Mouse (Mus musculus) hindbrain, embryonic 14.5 days (tissue): Measurements from ENCODE around the gene Mxra7. TPM values are rescaled to one million over a fixed set of nuclear protein-coding genes. Genes with fewer than 3 reads are reported as not detected.

ENCODE experiments used
- ATAC-seq: fragments of 200-750 bp; cut with Nextera tagmentation; 2 replicates; pipeline ENCODE4 v1.8.0; 2017; ENCODE audit warnings: moderate number of reproducible peaks, mild to moderate bottlenecking, moderate TSS enrichment, moderate library complexity; ENCODE audit not compliant: low FRiP score
- DNase-seq: peaks from one replicate; pipeline ENCODE4 v3.0.0-alpha.2; 2015; ENCODE audit warnings: low spot score
- H3K27ac ChIP-seq: fragments of 300-500 bp; sonication (generic); 2 replicates; pipeline ENCODE4 v1.5.1; 2014; ENCODE audit warnings: mild to moderate bottlenecking, moderate library complexity
- H3K27me3 ChIP-seq: fragments of 300-500 bp; sonication (generic); 2 replicates; pipeline ENCODE4 v1.6.1; 2014; ENCODE audit warnings: mild to moderate bottlenecking, low read length, mixed read lengths; ENCODE audit not compliant: control insufficient read depth, insufficient read depth
- H3K36me3 ChIP-seq: fragments of 300-500 bp; sonication (generic); replicated peaks from 2 replicates; pipeline ENCODE4 v1.6.1; 2014; ENCODE audit not compliant: control insufficient read depth, insufficient read depth
- H3K4me1 ChIP-seq: fragments of 300-500 bp; sonication (generic); replicated peaks from 2 replicates; pipeline ENCODE4 v1.6.1; 2014; ENCODE audit warnings: antibody characterized with exemption, low read length, mixed read lengths; ENCODE audit not compliant: control insufficient read depth, insufficient read depth
- H3K4me2 ChIP-seq: fragments of 300-500 bp; sonication (generic); replicated peaks from 2 replicates; pipeline ENCODE4 v1.6.1; 2014; ENCODE audit warnings: mild to moderate bottlenecking, moderate library complexity
- H3K4me3 ChIP-seq: fragments of 300-500 bp; sonication (generic); replicated peaks from 2 replicates; pipeline ENCODE4 v1.5.1; 2014; ENCODE audit warnings: mild to moderate bottlenecking, low read length
- H3K9ac ChIP-seq: fragments of 300-500 bp; sonication (generic); 2 replicates; pipeline ENCODE4 v1.6.1; 2014
- H3K9me3 ChIP-seq: fragments of 300-500 bp; sonication (generic); 2 replicates; pipeline ENCODE4 v1.6.1; 2016; ENCODE audit warnings: low read length; ENCODE audit not compliant: control insufficient read depth
- WGBS: fragments of 180-500 bp; shearing (Covaris S2); extraction: QIAGEN DNeasy Blood & Tissue Kit; methylation state at CpG from one replicate; pipeline ENCODE4 v1.1.7; 2014; 5-methylcytosine and 5-hydroxymethylcytosine counted together
- polyA plus RNA-seq: library from polyadenylated mRNA; unstranded; fragments of >200 nt; fragmentation: Nextera tagmentation; extraction: Ambion mirVana; gene quantifications from 2 replicates; pipeline ENCODE4 v1.2.1, GENCODE M21; 2014

Mxra7 gene
- polyA plus RNA-seq, 1 experiment from 2014 or later = 35.5 TPM

- ATAC-seq (no peak), DNase-seq (no peak)
- H3K4me1 ChIP-seq = peaks cover 27% of the 10 kb centered on the region
- no peak overlapping the region for H3K4me2 ChIP-seq
- H3K9ac ChIP-seq = no peak overlapping the region
- WGBS = 79% methylated on average over 5 of the region's 5 CpGs
- peaks cover 50% of the 10 kb centered on the region for H3K36me3 ChIP-seq
- no peak overlapping the region for H3K4me3 ChIP-seq
- no peaks in the 10 kb centered on the region for H3K9me3 ChIP-seq
- no peaks in the 10 kb centered on the region for H3K27me3 ChIP-seq
- no peak overlapping the region for H3K27ac ChIP-seq
Measured at GRCm38 (mm10) chr11:116848086-116848876, 20.4 kb upstream of the Mxra7 start.

- Histone ChIP-seq H3K27me3 (no peaks in the 10 kb centered on the region), H3K9me3 (no peaks in the 10 kb centered on the region), H3K4me3 (no peak overlapping the region), H3K27ac (no peak overlapping the region), H3K36me3 (peaks cover 50% of the 10 kb centered on the region), H3K4me1 (peaks cover 27% of the 10 kb centered on the region), H3K9ac (no peak overlapping the region), H3K4me2 (no peak overlapping the region)
- ATAC-seq = no peak
- DNase-seq = no peak
- 94% methylated on average over 3 of the region's 3 CpGs for WGBS
Measured at GRCm38 (mm10) chr11:116847187-116848085, 19.6 kb upstream of the Mxra7 start.

GRCm38 (mm10) chr11:116846593-116847181 is 18.8 kb upstream of the Mxra7 start:
- peaks cover 32% of the 10 kb centered on the region for H3K4me1 ChIP-seq

GRCm38 (mm10) chr11:116843261-116844233 is 15.7 kb upstream of the Mxra7 start, which contains the start of the genes Mettl23 and Jmjd6:
Mettl23 (plus strand) TSS chr11:116843278.
Jmjd6 (minus strand) TSS chr11:116843449.
- Histone ChIP-seq H3K9ac (peak within 1 kb of the TSS; percentile 87), H3K27me3 (no peaks in the 10 kb centered on the region), H3K4me2 (peak within 1 kb of the TSS; percentile 90), H3K4me3 (peak within 1 kb of the TSS; percentile 80), H3K4me1 (peaks cover 35% of the 10 kb centered on the region), H3K9me3 (no peaks in the 10 kb centered on the region), H3K36me3 (peaks cover 44% of the 10 kb centered on the region), H3K27ac (peak within 1 kb of the TSS; percentile 98)
- ATAC-seq (peak; percentile 97), DNase-seq (peak; percentile 95)
- WGBS = under 1% methylated on average over 70 of the region's 72 CpGs

More at GRCm38 (mm10) chr11:116846593-116847181, 18.8 kb upstream of the Mxra7 start:
- 79% methylated on average over 4 of the region's 4 CpGs for WGBS
- Histone ChIP-seq H3K36me3 (peaks cover 48% of the 10 kb centered on the region), H3K9me3 (no peaks in the 10 kb centered on the region), H3K4me3 (no peak overlapping the region), H3K4me2 (no peak overlapping the region), H3K27ac (no peak overlapping the region), H3K27me3 (no peaks in the 10 kb centered on the region), H3K9ac (no peak overlapping the region)
- DNase-seq (no peak), ATAC-seq (no peak)

GRCm38 (mm10) chr11:116842531-116843260 is 14.8 kb upstream of the Mxra7 start:
- H3K27ac ChIP-seq = peak overlapping the region; percentile 98
- ATAC-seq (peak; percentile 60), DNase-seq (peak; percentile 73)
- H3K4me1 ChIP-seq = peaks cover 35% of the 10 kb centered on the region
- WGBS = under 1% methylated on average over 71 of the region's 73 CpGs
- peak overlapping the region; percentile 80 for H3K4me3 ChIP-seq
- H3K27me3 ChIP-seq = no peaks in the 10 kb centered on the region
- no peaks in the 10 kb centered on the region for H3K9me3 ChIP-seq
- H3K9ac ChIP-seq = peak overlapping the region; percentile 87
- peak overlapping the region; percentile 90 for H3K4me2 ChIP-seq
- peaks cover 44% of the 10 kb centered on the region for H3K36me3 ChIP-seq

GRCm38 (mm10) chr11:116840748-116841147 is 12.9 kb upstream of the Mxra7 start:
- Histone ChIP-seq H3K27ac (no peak overlapping the region), H3K4me3 (peak overlapping the region; percentile 80), H3K27me3 (no peaks in the 10 kb centered on the region), H3K4me2 (peak overlapping the region; percentile 90), H3K9me3 (no peaks in the 10 kb centered on the region), H3K9ac (peak overlapping the region; percentile 87), H3K36me3 (peaks cover 55% of the 10 kb centered on the region), H3K4me1 (peaks cover 35% of the 10 kb centered on the region)
- ATAC-seq (no peak), DNase-seq (no peak)
- WGBS = 89% methylated on average over 4 of the region's 4 CpGs

DNA sequence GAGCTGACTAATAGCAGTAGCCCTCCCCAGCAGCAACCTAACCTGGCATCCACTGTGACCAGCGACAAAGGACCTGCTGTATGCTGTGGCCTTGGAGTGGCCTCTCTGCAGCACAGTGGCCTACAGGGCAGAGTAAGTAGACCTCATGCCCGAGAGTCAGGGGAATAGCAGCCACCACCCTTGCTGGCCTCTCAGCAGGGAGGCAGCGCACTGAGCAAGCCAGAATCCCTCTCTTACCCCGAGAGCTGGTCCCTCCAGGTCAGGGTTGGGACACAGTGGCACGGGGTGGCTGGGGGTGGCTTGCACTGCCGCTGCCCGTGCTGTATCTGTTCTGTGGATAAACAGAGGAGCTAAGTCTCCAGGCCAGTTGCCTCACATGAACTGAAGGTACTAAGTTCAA is 11.8 kb upstream of the Mxra7 start:
- H3K4me3 ChIP-seq = no peak overlapping the region
- no peaks in the 10 kb centered on the region for H3K27me3 ChIP-seq
- peaks cover 66% of the 10 kb centered on the region for H3K36me3 ChIP-seq
- H3K4me2 ChIP-seq = peak overlapping the region; percentile 90
- no peak overlapping the region for H3K27ac ChIP-seq
- DNase-seq (no peak), ATAC-seq (no peak)
- WGBS = 80% methylated on average over 7 of the region's 7 CpGs
- H3K9me3 ChIP-seq = no peaks in the 10 kb centered on the region
- H3K4me1 ChIP-seq = peaks cover 32% of the 10 kb centered on the region
- H3K9ac ChIP-seq = peak overlapping the region; percentile 31; the same call in 1 of the 2 replicates

- Histone ChIP-seq H3K4me2 (no peak overlapping the region), H3K36me3 (peaks cover 73% of the 10 kb centered on the region), H3K9me3 (no peaks in the 10 kb centered on the region), H3K4me1 (peaks cover 26% of the 10 kb centered on the region), H3K9ac (no peak overlapping the region), H3K27ac (no peak overlapping the region), H3K4me3 (no peak overlapping the region), H3K27me3 (no peaks in the 10 kb centered on the region)
- WGBS = 89% methylated on average over 14 of the region's 14 CpGs
- DNase-seq (no peak), ATAC-seq (no peak)
Measured at GRCm38 (mm10) chr11:116838936-116839335, 11.1 kb upstream of the Mxra7 start.
